Mouse (Mus musculus): ENCODE measurements around the gene Mlf1. TPM values are rescaled to one million over a fixed set of nuclear protein-coding genes. Genes with fewer than 3 reads are reported as not detected.

Gene Mlf1
- 20.3 and 25.7 TPM in 2 replicates for polyA plus RNA-seq (2015; fragmentation: Nextera tagmentation; extraction: Ambion mirVana)

GRCm38 (mm10) chr3:67373872-67374271 is at the start of gene Mlf1:
TSS of gene Mlf1 (plus strand) at chr3:67374097.
- ATAC-seq = peak; percentile 99
- peak within 1 kb of the TSS; percentile 68 for H3K9ac ChIP-seq
- no peaks in the 10 kb centered on the region for H3K36me3 ChIP-seq (ENCODE audit: poor library complexity, severe bottlenecking)
- H3K9me3 ChIP-seq (replicated peaks) = no peaks in the 10 kb centered on the region
- H3K27ac ChIP-seq = no peak within 1 kb of the TSS
- H3K27me3 ChIP-seq = peaks cover 35% of the 10 kb centered on the region
- H3K4me3 ChIP-seq = peak within 1 kb of the TSS; percentile 52
- WGBS = 1% methylated on average over 35 of the region's 35 CpGs
- peak within 1 kb of the TSS; percentile 82 for H3K4me2 ChIP-seq
- H3K4me1 ChIP-seq = peaks cover 6% of the 10 kb centered on the region; the same call in 1 of the 2 replicates

- no peak for ATAC-seq
- Histone ChIP-seq H3K4me2 (no peak overlapping the region), H3K4me3 (no peak overlapping the region), H3K27ac (no peak overlapping the region), H3K9ac (no peak overlapping the region), H3K36me3 (ENCODE audit: poor library complexity, severe bottlenecking) (no peaks in the 10 kb centered on the region), H3K4me1 (no peaks in the 10 kb centered on the region), H3K9me3 (replicated peaks) (no peaks in the 10 kb centered on the region), H3K27me3 (no peaks in the 10 kb centered on the region)
- WGBS = 64% methylated on average over 3 of the region's 3 CpGs
Measured at GRCm38 (mm10) chr3:67339558-67339957, 34.3 kb upstream of the Mlf1 start.

GRCm38 (mm10) chr3:67340921-67341320 is 33.0 kb upstream of the Mlf1 start:
- no peak overlapping the region for H3K4me3 ChIP-seq
- no peaks in the 10 kb centered on the region for H3K36me3 ChIP-seq (ENCODE audit: poor library complexity, severe bottlenecking)
- no peak overlapping the region for H3K27ac ChIP-seq
- no peak overlapping the region for H3K4me2 ChIP-seq
- no peaks in the 10 kb centered on the region for H3K27me3 ChIP-seq
- no peaks in the 10 kb centered on the region for H3K9me3 ChIP-seq (replicated peaks)
- H3K9ac ChIP-seq = no peak overlapping the region
- no peaks in the 10 kb centered on the region for H3K4me1 ChIP-seq
- no peak; the same call in 1 of the 2 replicates for ATAC-seq
- 50% methylated on average over 7 of the region's 7 CpGs for WGBS

GRCm38 (mm10) chr3:67343004-67343662 is 30.8 kb upstream of the Mlf1 start:
- H3K27me3 ChIP-seq = no peaks in the 10 kb centered on the region

GRCm38 (mm10) chr3:67344599-67344998 is 29.3 kb upstream of the Mlf1 start:
- H3K9me3 ChIP-seq (replicated peaks) = no peaks in the 10 kb centered on the region
- no peak overlapping the region for H3K9ac ChIP-seq
- no peaks in the 10 kb centered on the region for H3K27me3 ChIP-seq
- ATAC-seq = no peak
- H3K4me3 ChIP-seq = no peak overlapping the region
- no peak overlapping the region for H3K27ac ChIP-seq
- 6% methylated on average over 2 of the region's 2 CpGs for WGBS
- H3K4me2 ChIP-seq = no peak overlapping the region
- no peaks in the 10 kb centered on the region; the same call in 1 of the 2 replicates for H3K4me1 ChIP-seq
- no peaks in the 10 kb centered on the region for H3K36me3 ChIP-seq (ENCODE audit: poor library complexity, severe bottlenecking)

More at GRCm38 (mm10) chr3:67343004-67343662, 30.8 kb upstream of the Mlf1 start:
- no peaks in the 10 kb centered on the region for H3K9me3 ChIP-seq (replicated peaks)
- no peaks in the 10 kb centered on the region for H3K36me3 ChIP-seq (ENCODE audit: poor library complexity, severe bottlenecking)
- H3K9ac ChIP-seq = no peak overlapping the region
- no peak overlapping the region for H3K4me2 ChIP-seq
- H3K27ac ChIP-seq = no peak overlapping the region
- no peak overlapping the region for H3K4me3 ChIP-seq
- H3K4me1 ChIP-seq = no peaks in the 10 kb centered on the region; the same call in 1 of the 2 replicates
- WGBS = 56% methylated on average over 5 of the region's 5 CpGs
- no peak for ATAC-seq

- H3K27ac ChIP-seq = peak overlapping the region; percentile 25; the same call in 1 of the 2 replicates
- H3K27me3 ChIP-seq = no peaks in the 10 kb centered on the region
- no peaks in the 10 kb centered on the region for H3K9me3 ChIP-seq (replicated peaks)
- H3K4me1 ChIP-seq = no peaks in the 10 kb centered on the region; the same call in 1 of the 2 replicates
- H3K9ac ChIP-seq = no peak overlapping the region
- 44% methylated on average over 2 of the region's 2 CpGs for WGBS
- H3K36me3 ChIP-seq (ENCODE audit: poor library complexity, severe bottlenecking) = no peaks in the 10 kb centered on the region
- no peak overlapping the region for H3K4me3 ChIP-seq
- ATAC-seq = peak; percentile 48; the same call in 1 of the 2 replicates
- no peak overlapping the region for H3K4me2 ChIP-seq
Measured at GRCm38 (mm10) chr3:67346674-67347073, 27.2 kb upstream of the Mlf1 start.

GRCm38 (mm10) chr3:67351406-67352127 is 22.3 kb upstream of the Mlf1 start:
- Histone ChIP-seq H3K4me2 (no peak overlapping the region), H3K27ac (no peak overlapping the region), H3K9ac (no peak overlapping the region), H3K9me3 (replicated peaks) (no peaks in the 10 kb centered on the region), H3K36me3 (ENCODE audit: poor library complexity, severe bottlenecking) (no peaks in the 10 kb centered on the region), H3K4me1 (no peaks in the 10 kb centered on the region; the same call in 1 of the 2 replicates), H3K4me3 (no peak overlapping the region), H3K27me3 (no peaks in the 10 kb centered on the region; the same call in 1 of the 2 replicates)
- ATAC-seq = peak; percentile 31; the same call in 1 of the 2 replicates
- WGBS = 67% methylated on average over 12 of the region's 12 CpGs

- Histone ChIP-seq H3K4me2 (no peak overlapping the region), H3K4me1 (no peaks in the 10 kb centered on the region), H3K36me3 (ENCODE audit: poor library complexity, severe bottlenecking) (no peaks in the 10 kb centered on the region), H3K27me3 (no peaks in the 10 kb centered on the region; the same call in 1 of the 2 replicates), H3K9me3 (replicated peaks) (no peaks in the 10 kb centered on the region), H3K4me3 (no peak overlapping the region), H3K9ac (no peak overlapping the region), H3K27ac (no peak overlapping the region)
- peak; percentile 70 for ATAC-seq
- WGBS = 65% methylated on average over 2 of the region's 5 CpGs
Measured at GRCm38 (mm10) chr3:67352128-67352762, 21.7 kb upstream of the Mlf1 start.

GRCm38 (mm10) chr3:67352763-67353149 is 21.1 kb upstream of the Mlf1 start:
- ATAC-seq = peak; percentile 48
- no peaks in the 10 kb centered on the region for H3K9me3 ChIP-seq (replicated peaks)
- 88% methylated on average over 3 of the region's 3 CpGs for WGBS

GRCm38 (mm10) chr3:67358376-67358775 is 15.5 kb upstream of the Mlf1 start:
- no peak overlapping the region for H3K9ac ChIP-seq
- no peaks in the 10 kb centered on the region for H3K9me3 ChIP-seq (replicated peaks)
- no peak for ATAC-seq
- WGBS = 38% methylated on average over 7 of the region's 7 CpGs
- no peak overlapping the region for H3K27ac ChIP-seq
- H3K27me3 ChIP-seq = no peaks in the 10 kb centered on the region
- H3K4me1 ChIP-seq = no peaks in the 10 kb centered on the region
- H3K4me2 ChIP-seq = no peak overlapping the region
- no peaks in the 10 kb centered on the region for H3K36me3 ChIP-seq (ENCODE audit: poor library complexity, severe bottlenecking)
- no peak overlapping the region for H3K4me3 ChIP-seq

More at GRCm38 (mm10) chr3:67352763-67353149, 21.1 kb upstream of the Mlf1 start:
- Histone ChIP-seq H3K27ac (no peak overlapping the region), H3K27me3 (no peaks in the 10 kb centered on the region; the same call in 1 of the 2 replicates), H3K4me3 (no peak overlapping the region), H3K36me3 (ENCODE audit: poor library complexity, severe bottlenecking) (no peaks in the 10 kb centered on the region), H3K4me1 (no peaks in the 10 kb centered on the region), H3K4me2 (no peak overlapping the region), H3K9ac (no peak overlapping the region)

GRCm38 (mm10) chr3:67366087-67366892 is 7.6 kb upstream of the Mlf1 start:
- Histone ChIP-seq H3K4me2 (no peak overlapping the region), H3K9ac (no peak overlapping the region), H3K4me1 (no peaks in the 10 kb centered on the region), H3K4me3 (no peak overlapping the region), H3K27ac (no peak overlapping the region), H3K9me3 (replicated peaks) (no peaks in the 10 kb centered on the region), H3K27me3 (peaks cover 8% of the 10 kb centered on the region; the same call in 1 of the 2 replicates), H3K36me3 (ENCODE audit: poor library complexity, severe bottlenecking) (no peaks in the 10 kb centered on the region)
- ATAC-seq = peak; percentile 30; the same call in 1 of the 2 replicates
- WGBS = 72% methylated on average over 4 of the region's 4 CpGs
